Mouse (Mus musculus): Measurements from ENCODE around the gene Dpy19l2.
"Not testable (repeated sequence)": the region's sequence is repeated elsewhere in the genome, so short reads cannot be mapped to it uniquely, and the experiment has no call there.

The Dpy19l2 gene

GRCm38 (mm10) chr9:24695700-24696404 lies at the start of gene Dpy19l2:
Gene Dpy19l2 (minus strand): TSS chr9:24696293.
- DNase-seq: peak in 1 of 2 experiments; percentile 9

DNA sequence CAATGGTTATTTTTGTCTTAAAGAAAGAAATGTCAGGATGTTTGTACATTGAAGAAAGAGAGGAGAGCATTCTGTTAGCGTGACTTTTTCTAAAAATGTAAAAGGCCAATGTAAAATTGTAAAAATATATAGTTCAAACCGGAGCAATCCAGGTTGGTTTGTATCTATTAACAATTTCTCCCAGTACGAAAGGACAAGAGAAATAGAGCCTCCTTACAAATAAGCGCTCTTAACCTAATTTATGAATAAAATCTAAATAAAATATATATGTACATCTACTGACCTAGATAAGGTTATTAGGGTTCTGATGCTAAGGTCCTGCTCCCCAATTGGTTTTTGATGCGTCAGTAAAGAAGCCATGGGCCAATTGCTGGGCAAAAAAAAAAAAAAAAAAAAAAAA lies 48.9 kb upstream of the Dpy19l2 start:
- DNase-seq: no peak

DNA sequence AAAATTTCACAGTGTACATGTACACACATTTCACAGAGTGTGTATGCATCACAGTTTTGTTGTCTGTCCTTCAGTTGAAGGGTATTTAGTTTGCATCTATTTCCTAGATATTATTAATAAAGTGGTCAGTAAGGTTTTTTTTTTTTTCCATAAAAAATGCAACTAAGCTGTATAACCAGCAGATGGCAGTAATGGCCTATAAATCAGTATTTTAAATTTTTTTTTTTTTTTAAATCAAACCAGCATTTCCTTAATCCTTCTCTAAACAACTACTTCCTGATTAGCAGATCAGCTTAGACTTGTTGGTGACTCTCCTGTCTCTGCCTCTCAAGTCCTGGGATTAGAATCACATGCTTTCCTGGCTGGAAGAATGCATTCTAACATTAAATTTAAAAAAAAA lies 5.2 kb upstream of the Dpy19l2 start:
- DNase-seq: no peak

DNA sequence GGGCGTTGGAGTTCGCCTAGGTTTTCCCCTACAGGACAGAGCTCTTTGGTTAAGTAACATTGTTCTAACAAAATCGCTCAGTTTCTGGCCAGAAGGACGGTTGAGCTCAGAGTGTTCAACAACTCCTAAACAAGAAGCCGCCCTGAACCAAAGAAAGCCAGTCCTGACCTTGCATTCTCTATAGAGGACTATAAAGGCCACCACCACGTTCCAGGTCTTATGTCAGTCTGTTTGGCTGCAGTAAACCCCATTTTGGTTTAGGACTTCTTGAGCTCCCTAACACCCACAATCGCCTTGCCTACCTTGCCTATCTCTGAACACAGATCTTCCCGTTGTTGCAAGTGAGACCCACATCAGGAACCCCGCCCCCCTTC lies 299 bp upstream of the Dpy19l2 start:
- no peak for DNase-seq

DNA sequence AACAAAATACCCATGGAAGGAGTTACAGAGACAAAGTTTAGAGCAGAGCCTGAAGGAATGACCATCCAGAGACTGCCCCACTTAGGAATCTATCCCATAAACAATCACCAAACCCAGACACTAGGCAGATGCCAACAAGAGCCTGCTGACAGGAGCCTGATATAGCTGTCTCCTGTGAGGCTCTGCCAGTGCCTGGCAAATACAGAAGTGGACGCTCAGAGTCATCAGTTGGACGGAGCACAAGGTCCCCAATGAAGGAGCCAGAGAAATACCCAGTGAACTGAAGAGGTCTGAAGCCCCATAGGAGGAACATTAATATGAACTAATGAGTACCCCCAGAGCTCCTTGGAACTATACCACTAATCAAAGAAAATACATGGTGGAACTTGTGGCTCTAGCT lies 58.8 kb downstream of the Dpy19l2 start:
- DNase-seq: not testable (repeated sequence)

- no peak for DNase-seq
Observed at GRCm38 (mm10) chr9:24624896-24625295, 71.2 kb downstream of the Dpy19l2 start, which contains the start of gene Cypt4. Gene Cypt4 (plus strand): TSS chr9:24625196.

DNA sequence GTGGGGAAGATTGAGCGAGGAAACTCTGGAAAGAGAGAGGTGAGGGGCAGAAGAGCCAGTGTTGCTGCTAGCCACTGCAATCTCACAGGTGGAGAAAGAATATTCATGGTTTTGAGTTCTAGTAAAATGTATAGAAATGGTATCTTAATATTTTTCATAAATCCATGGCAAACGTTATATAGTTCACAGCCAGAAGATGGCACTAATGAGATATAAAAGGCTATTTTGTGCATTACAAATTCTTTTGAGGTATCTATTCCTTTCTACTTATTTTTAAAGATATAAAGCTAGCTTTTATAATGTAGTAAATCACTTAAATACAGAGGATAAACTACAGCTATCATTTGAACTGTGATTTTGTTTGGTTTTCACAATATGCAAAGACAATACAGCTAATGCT lies 157.9 kb downstream of the Dpy19l2 start:
- no peak for DNase-seq

GRCm38 (mm10) chr9:24516575-24517139 lies 179.4 kb downstream of the Dpy19l2 start:
- peak; percentile 33 to 38 for DNase-seq

DNA sequence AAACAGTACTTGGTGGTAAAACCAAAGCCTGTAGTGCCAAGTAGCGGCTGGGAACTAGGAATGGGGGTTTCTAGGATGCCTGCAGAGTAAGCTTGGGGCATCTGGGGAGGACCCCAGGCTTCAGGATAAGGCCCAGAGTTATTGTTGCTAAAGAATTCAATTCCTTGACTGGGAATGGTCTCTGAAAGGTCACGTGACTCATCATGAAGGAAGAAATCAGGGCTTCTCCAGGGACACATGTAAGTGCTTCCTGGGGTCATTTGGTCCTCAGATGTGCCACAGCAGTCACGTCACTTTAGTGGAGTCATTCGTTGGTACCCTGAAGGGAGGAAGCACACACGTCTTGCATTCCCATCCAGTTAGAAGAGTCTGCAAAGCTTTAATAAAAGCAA lies 182.0 kb downstream of the Dpy19l2 start:
- DNase-seq: no peak

- DNase-seq: no peak
Observed at GRCm38 (mm10) chr9:24513290-24514077, 182.6 kb downstream of the Dpy19l2 start.

- no peak for DNase-seq
Observed at GRCm38 (mm10) chr9:24512121-24512539, 184.0 kb downstream of the Dpy19l2 start.

DNA sequence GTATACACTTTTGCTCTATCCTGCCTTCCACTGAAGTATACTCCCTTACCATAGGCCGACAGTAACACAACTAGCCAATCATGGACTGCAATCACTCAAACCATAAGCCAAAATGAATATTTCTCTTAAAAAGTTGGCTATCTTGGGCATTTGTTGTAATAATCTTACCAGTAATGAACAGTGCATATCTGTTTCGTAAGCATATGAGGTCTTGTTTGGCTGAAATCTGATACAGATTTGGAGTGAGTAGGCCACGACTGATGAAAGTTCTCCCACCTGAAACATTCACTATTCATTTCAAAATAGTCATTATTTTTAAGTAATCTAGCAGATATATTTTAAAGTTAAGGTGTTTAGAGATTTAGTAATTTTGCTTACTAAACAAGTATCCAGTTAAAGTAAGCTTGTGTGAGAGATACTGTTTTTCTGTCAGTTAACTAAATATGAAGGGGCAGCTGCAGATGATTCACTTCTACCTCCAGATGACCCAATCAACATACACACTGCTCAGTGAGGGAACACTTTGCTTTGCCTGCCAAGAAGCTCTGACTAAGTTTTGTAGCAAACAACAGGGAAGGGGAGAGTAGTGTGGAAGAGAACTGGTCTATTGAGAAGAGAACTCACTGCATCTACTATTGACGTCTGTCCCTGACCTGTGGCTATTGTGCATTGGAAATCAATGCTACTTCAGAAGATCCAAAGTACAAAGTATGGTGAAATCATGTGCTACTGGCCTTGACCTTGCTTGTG lies 184.5 kb downstream of the Dpy19l2 start:
- no peak for DNase-seq

GRCm38 (mm10) chr9:24508880-24509279 lies 187.2 kb downstream of the Dpy19l2 start:
- DNase-seq: no peak
